Mouse (Mus musculus): ENCODE results near the gene Lonp2. TPM values are rescaled to one million over a fixed set of nuclear protein-coding genes. Genes with fewer than 3 reads are reported as not detected.
A peak's percentile ranks its signal among the peaks of the same experiment; 100 is the strongest.

The Lonp2 gene
- total RNA-seq, 2 experiments from 2014 or later: 47.0 to 47.7 TPM

- no peak for ATAC-seq (replicated peaks; ENCODE audit: poor library complexity)
Observed at GRCm38 (mm10) chr8:86706756-86707155, 82.9 kb downstream of the Lonp2 start.

- ATAC-seq (replicated peaks; ENCODE audit: poor library complexity): peak; percentile 84
Observed at GRCm38 (mm10) chr8:86707873-86708272, 84.0 kb downstream of the Lonp2 start.

GRCm38 (mm10) chr8:86712594-86712993 is 88.8 kb downstream of the Lonp2 start:
- peak; percentile 36 for ATAC-seq (replicated peaks; ENCODE audit: poor library complexity)

GRCm38 (mm10) chr8:86713407-86714188 is 89.8 kb downstream of the Lonp2 start:
- ATAC-seq (replicated peaks; ENCODE audit: poor library complexity): no peak

- ATAC-seq (replicated peaks; ENCODE audit: poor library complexity): no peak
Observed at GRCm38 (mm10) chr8:86718332-86718994, 94.6 kb downstream of the Lonp2 start.

GRCm38 (mm10) chr8:86719368-86719767 is 95.5 kb downstream of the Lonp2 start:
- ATAC-seq (replicated peaks; ENCODE audit: poor library complexity): no peak

- ATAC-seq (replicated peaks; ENCODE audit: poor library complexity): peak; percentile 83
Observed at GRCm38 (mm10) chr8:86720756-86721459, 97.1 kb downstream of the Lonp2 start.

GRCm38 (mm10) chr8:86721490-86721889 is 97.6 kb downstream of the Lonp2 start:
- no peak for ATAC-seq (replicated peaks; ENCODE audit: poor library complexity)

- ATAC-seq (replicated peaks; ENCODE audit: poor library complexity): no peak
Observed at GRCm38 (mm10) chr8:86726959-86727358, 103.1 kb downstream of the Lonp2 start.

- no peak for ATAC-seq (replicated peaks; ENCODE audit: poor library complexity)
Observed at GRCm38 (mm10) chr8:86728224-86728950, 104.5 kb downstream of the Lonp2 start.

GRCm38 (mm10) chr8:86730303-86730702 is 106.5 kb downstream of the Lonp2 start:
- ATAC-seq (replicated peaks; ENCODE audit: poor library complexity): no peak

GRCm38 (mm10) chr8:86730860-86731259 is 107.0 kb downstream of the Lonp2 start:
- no peak for ATAC-seq (replicated peaks; ENCODE audit: poor library complexity)

- ATAC-seq (replicated peaks; ENCODE audit: poor library complexity): no peak
Observed at GRCm38 (mm10) chr8:86734171-86734570, 110.3 kb downstream of the Lonp2 start.

- ATAC-seq (replicated peaks; ENCODE audit: poor library complexity): 0 out of 2 replicates have a peak, but pooled peaks have one; percentile 18
Observed at GRCm38 (mm10) chr8:86734954-86735353, 111.1 kb downstream of the Lonp2 start.

- ATAC-seq (replicated peaks; ENCODE audit: poor library complexity): peak; percentile 70
Observed at GRCm38 (mm10) chr8:86735446-86736111, 111.7 kb downstream of the Lonp2 start.

GRCm38 (mm10) chr8:86740899-86741298 is 117.1 kb downstream of the Lonp2 start:
- ATAC-seq (replicated peaks; ENCODE audit: poor library complexity): no peak

- no peak for ATAC-seq (replicated peaks; ENCODE audit: poor library complexity)
Observed at GRCm38 (mm10) chr8:86741627-86742026, 117.8 kb downstream of the Lonp2 start.

GRCm38 (mm10) chr8:86742605-86743345 is 118.9 kb downstream of the Lonp2 start:
- ATAC-seq (replicated peaks; ENCODE audit: poor library complexity): no peak

- ATAC-seq (replicated peaks; ENCODE audit: poor library complexity): no peak
Observed at GRCm38 (mm10) chr8:86744313-86745220, 120.7 kb downstream of the Lonp2 start.
